Mouse (Mus musculus): ENCODE results near the gene Nol12. TPM values are rescaled to one million over a fixed set of nuclear protein-coding genes. Genes with fewer than 3 reads are reported as not detected.

Nol12 gene
- 18.9 and 22.6 TPM in 2 replicates for total RNA-seq (2017)

DNA sequence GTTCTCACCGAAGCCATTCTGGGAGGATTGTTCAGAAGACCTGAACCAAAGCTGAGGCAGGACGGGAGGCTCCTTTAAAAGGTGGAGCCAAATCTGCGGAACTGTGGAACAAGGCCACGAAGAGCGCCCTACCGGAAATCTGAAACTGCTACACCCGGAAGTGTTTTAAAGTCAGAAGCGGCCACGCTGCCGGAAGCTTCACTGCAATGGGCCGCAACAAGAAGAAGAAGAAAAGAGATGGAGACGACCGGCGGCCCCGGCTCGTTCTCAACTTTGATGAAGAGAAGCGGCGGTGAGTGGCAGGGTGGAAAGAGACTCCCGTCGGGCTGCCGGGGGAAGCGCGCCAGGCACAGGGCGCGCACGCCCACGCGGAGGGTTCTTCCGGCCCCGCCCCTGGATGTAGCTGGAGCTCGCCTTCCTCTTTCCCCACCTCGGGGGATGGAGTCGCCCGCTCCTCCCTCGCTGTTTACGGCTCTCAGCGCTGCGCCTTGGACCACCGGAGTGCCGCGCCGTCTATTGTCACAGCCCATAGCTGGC is at the start of gene Nol12:
Nol12 (plus strand) TSS at position 150 of the 537 bp plus-strand sequence.
- ATAC-seq (ENCODE audit: extremely low read depth, insufficient number of reproducible peaks, low FRiP score, poor library complexity, severe bottlenecking), result peak; percentile 84

DNA sequence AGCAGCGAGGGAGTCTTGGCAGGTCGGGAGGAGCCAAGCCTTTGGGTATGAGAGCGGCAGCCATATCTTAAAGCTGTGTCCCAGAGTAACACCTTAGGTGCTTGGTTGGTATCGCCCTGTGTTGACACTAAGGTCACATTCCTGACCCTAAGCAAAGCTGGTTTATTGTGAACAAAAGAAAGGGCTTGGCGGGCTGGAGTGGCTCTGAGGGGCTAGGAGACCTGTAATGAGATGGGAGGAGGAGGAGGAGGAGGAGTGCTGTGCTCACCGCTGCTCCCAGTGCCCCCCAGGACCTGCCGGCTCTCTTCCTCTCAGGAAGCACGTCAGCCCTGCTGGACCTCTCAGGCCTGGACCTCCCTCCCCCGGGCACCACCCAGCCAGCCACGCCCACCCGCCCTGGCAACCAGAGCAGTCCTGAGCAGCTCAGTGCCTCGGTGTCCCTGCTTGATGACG is 45.3 kb upstream of the Nol12 start:
- no peak for ATAC-seq (ENCODE audit: extremely low read depth, insufficient number of reproducible peaks, low FRiP score, poor library complexity, severe bottlenecking)

DNA sequence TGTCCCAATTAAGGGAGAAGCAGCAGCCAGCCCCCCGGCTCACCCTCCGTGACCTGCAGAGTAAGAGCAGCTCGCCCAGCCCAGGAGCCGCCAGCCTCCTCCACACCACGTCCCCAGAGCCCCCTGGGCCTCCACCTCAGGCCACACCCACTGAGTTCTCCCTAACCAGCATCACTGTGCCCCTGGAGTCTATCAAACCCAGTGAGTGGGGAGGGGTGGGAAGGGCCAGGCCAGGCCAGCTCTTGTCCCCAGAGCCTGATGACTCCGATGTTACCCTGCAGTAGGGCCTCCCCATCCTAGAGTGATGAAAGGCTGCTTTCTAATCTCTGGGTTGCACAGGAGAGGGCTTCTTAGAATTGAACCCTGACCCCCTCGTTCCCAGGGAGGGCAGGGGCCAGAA is 42.3 kb upstream of the Nol12 start:
- no peak for ATAC-seq (ENCODE audit: extremely low read depth, insufficient number of reproducible peaks, low FRiP score, poor library complexity, severe bottlenecking)

DNA sequence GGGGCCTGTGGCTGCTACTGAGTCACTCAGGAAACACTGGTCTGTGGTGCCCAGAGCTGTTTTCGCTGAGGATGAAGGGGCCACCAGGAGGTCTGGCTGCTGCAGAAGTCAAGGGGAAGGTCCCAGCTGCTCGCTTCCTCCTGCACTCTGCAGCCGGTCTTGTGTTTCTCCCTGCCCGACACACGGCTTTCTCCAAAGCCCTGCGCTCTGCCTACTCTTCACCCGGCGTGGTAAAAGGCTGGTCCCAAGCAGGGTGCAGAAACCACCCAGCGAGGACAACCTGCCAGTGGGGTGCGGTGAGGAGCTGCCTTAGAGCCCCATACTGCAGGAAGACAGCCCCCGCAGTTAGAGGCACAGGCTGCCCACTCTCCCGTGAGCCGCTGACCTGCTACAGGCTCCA is 40.0 kb upstream of the Nol12 start:
- no peak for ATAC-seq (ENCODE audit: extremely low read depth, insufficient number of reproducible peaks, low FRiP score, poor library complexity, severe bottlenecking)

DNA sequence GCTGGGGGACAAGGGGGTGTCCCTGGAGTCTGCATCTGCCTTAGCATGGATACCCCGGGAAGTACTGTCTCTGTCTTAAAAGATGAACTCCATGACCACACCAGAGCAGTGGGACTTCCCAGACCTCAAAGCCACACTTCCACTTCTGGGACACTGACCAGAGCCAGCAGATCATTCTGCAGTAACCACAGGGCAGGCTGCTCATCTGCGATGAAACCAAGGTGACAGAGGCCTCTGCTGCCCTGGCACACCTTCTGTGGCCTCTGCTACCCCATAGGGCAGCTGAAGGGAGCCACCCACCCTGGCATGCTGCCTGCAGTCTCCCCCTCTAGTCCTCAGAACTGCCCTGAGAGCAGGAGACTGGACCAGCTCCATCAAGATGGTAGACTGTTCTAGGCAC is 39.0 kb upstream of the Nol12 start:
- ATAC-seq (ENCODE audit: extremely low read depth, insufficient number of reproducible peaks, low FRiP score, poor library complexity, severe bottlenecking), result no peak

DNA sequence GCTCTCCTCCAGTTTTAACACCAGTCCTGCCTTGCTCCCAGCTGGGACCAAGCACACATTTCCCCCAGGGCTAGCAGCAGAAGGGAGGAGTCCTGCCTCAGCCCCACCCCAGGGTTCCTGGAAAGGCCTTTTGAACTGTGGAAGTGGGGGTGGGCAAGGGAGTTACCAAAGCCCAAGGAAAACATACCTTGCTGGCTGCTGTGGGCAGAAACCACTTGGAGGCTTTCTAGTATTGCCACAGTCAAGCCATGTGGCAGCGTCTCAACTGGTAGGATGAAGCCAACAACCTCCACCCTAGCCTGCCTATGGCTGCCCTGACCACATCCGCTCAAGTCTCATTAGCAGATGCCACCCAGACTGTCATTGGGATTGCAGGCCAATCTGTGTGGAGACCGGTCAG is 38.6 kb upstream of the Nol12 start:
- ATAC-seq (ENCODE audit: extremely low read depth, insufficient number of reproducible peaks, low FRiP score, poor library complexity, severe bottlenecking), result no peak; the same call in 1 of the 2 replicates

DNA sequence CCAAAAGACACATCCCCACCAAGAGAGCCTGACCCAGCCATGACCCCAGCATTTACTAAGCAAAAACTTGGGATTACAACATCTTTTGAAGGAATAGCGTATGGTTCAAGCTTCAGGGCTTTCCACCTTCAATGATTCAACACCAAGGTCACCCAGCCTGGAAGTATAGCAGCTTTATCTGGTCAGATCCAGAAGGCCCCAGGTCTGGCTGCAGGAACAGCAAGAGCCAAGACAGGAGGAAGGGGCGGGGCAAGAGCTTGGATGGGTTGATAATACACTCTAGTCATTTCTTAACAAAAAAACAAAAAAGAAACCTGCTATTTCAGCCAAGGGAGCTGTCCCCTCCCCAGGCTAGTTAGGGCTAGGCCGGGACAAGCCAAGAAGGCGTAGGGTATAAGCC is 37.2 kb upstream of the Nol12 start:
- ATAC-seq (ENCODE audit: extremely low read depth, insufficient number of reproducible peaks, low FRiP score, poor library complexity, severe bottlenecking), result no peak

DNA sequence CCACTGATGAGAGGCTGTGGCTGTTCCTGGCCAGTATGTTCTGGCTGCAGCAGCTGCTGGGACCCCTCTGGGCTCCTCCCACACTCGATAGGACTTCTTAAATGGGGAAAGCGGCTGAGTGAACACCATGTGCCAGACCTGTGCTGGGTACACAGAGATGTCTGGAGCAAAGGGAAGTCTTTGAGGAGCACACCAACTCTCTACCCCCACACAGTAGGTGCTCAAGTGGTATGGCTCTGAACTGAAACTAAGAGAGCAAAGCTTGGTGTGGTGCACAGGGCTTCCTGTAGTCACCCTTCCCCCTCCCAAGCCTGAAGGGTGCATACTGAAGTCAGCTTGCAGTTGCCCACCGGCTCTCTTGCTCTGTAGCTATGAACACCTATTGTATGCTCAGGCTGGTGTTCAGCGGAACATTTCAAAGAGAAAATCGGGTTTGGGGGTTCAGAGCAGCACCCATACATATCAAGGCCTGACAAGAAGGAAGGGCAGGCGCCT is 36.2 kb upstream of the Nol12 start:
- ATAC-seq (ENCODE audit: extremely low read depth, insufficient number of reproducible peaks, low FRiP score, poor library complexity, severe bottlenecking), result peak; percentile 37; the same call in 1 of the 2 replicates

DNA sequence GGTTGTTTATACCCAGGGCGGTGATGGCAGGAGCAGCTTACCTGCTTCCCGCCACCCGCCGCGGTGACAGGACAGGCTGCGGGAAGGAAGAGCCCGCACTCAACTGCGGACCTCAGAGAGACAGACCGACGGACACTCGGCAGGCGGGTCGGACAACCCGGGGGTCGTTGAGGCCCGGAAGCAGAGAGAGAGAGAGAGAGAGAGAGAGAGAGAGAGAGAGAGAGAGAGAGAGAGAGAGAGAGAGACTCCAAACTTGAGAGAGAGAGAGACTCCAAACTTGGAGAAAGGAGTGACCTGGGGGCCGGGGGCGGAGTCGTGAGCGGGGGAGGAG is 35.4 kb upstream of the Nol12 start, which contains the start of gene Gm49510:
Gm49510 (plus strand) TSS at position 259 of the 331 bp plus-strand sequence.
- no peak for ATAC-seq (ENCODE audit: extremely low read depth, insufficient number of reproducible peaks, low FRiP score, poor library complexity, severe bottlenecking)

DNA sequence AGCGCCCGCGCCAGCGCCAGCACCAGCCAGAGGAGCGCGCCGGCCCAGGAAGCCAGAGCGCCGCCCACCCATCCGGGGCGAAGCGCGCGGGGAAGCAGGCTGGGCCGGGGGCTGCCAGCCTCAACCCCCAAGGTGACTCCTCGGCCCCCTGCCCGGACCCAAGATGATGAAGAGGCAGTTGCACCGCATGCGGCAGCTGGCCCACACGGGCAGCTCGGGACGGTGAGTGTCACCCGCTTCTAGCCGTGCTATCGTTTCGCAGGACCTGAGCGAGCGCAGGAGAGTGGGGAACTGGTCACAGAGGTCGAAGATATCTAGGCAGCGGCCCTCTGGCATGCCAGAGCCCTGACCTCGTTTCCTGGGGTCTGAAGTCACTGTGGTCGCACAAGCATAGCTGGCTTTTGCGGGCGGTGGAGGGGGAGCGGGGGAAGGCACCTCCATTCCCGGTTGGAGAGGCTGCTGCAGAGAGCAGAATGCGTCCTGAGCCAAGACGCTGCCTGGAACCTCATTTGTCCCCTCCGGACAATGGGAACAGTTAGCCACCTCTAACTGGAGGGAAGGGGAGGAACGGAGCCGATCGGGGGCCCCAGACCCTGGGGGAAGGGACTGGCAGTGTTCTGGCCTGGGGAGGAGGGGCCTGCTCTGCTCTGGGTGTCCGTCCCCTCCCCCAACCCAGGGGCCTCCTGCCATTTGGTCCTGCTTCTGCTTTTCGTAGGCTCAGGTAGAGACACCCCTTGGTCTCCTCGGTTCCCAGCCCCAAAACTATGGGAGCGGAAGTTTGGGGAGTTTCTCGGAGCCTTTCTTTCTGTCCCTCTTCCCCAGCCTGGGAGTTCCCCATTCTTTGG is 34.8 kb upstream of the Nol12 start, which contains the start of gene Sh3bp1:
Sh3bp1 (plus strand) TSS at position 29 of the 845 bp plus-strand sequence.
- ATAC-seq (ENCODE audit: extremely low read depth, insufficient number of reproducible peaks, low FRiP score, poor library complexity, severe bottlenecking), result peak; percentile 28

DNA sequence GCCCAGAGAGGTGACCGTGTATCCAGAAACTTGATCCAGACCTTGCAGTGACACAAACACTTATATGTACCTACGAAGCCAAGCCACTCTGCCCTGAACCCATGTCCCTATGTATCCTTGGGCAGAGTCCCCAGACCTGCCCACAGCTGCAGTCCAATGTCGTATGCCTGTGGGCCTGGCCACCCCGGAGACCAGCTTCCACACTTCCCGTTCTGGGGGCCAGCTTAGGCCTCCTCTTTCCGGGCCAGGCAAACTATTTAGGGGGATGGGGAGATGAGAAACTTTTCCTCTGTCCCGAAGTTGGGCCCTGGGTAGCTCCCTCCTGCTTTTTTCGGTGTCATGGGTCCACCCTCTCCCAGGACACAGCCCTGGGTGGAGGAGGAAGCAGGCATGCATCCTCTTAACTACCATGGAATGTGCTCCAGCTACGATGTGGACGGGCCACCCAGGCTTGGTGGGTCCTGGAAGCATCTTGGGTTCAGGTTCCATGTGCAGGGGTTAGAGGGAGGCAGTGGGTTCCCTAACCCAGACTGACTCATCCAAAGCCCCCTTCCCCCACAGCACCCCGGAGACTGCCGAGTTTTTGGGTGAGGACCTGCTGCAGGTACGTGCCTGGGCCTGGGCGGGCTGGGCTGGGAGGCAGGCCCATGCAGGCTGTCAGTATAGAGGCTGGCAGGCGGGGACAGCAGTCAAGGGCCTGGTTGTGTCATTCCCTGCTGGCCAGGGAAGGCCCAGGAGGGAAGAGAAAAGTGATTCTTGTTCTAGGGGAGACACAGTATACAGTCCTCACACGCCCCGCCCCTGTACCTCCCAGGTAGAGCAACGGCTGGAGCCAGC is 33.9 kb upstream of the Nol12 start:
- no peak for ATAC-seq (ENCODE audit: extremely low read depth, insufficient number of reproducible peaks, low FRiP score, poor library complexity, severe bottlenecking)

DNA sequence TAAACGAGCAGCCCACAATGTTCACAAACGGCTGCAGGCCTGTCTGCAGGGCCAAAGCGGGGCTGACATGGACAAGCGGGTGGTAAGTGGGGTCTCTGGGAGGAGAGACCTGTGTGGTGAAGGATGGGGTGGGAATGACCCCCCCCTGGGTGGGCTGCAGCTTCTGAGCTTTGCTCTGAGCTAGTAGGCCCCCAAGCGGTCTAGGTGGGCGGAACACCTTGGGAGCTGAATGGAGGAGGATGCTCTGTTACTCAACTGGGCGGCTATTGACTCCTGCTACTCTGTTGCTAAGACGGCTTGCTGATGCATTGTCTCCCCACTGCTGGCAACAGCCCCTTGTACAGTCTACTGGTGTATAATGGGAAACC is 33.3 kb upstream of the Nol12 start:
- no peak for ATAC-seq (ENCODE audit: extremely low read depth, insufficient number of reproducible peaks, low FRiP score, poor library complexity, severe bottlenecking)

DNA sequence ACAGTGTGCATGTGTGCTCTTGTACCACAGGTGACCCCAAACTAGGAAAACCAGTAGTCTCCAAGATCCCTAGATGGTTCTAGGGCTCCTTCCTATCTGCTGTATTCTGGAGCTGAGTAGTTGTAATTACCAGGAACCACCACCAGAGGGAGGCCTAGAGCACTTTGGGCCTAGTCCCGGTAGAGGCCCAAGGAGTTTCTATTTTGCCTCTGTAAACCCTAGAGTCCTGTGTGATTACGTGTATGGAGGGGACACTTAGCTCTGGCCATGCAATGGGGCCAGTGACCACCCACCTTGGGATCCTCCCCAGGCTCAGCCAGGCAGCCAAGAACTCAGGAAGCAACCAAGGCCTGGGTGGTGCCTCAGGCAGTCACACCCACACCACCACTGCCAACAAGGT is 31.5 kb upstream of the Nol12 start:
- peak; percentile 49; the same call in 1 of the 2 replicates for ATAC-seq (ENCODE audit: extremely low read depth, insufficient number of reproducible peaks, low FRiP score, poor library complexity, severe bottlenecking)

DNA sequence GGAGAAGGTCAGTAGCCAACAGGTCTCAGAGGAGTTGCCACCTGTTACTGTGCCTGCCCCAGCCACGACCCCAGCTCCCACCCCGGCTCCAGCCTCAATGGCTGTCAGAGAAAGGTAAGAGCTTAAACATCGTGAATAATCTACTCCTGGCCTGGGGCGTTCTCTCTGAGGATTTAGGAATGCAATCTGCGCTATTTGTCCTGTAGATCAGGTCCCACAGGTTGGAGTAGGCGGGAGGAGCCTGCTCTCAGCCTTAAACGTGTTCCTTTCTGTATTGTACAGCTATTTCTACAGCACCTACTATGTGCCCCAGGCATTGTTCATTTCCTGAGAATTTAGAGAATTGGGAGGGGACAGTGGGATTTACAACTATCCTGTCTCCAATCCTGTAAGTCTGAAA is 26.3 kb upstream of the Nol12 start:
- no peak for ATAC-seq (ENCODE audit: extremely low read depth, insufficient number of reproducible peaks, low FRiP score, poor library complexity, severe bottlenecking)

DNA sequence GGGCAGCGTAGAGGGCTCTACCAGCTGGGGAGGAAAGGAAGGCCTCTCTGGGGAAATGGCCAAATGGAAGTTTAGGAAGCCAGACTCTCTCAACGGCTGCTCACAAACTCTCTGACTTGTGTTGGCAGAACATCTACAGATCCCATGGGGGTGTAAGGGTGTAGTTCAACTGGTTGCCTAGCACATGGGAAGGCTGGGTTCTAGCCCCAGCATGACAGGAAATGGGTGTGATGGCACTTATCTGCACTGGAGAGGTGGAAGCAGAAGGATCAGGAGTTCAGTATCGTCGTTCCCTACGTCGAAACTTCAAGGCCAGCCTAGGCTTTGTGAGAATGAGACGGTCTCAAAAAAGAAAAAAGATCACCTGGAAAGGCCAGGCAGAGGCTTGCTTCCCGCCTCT is 25.8 kb upstream of the Nol12 start:
- no peak for ATAC-seq (ENCODE audit: extremely low read depth, insufficient number of reproducible peaks, low FRiP score, poor library complexity, severe bottlenecking)

DNA sequence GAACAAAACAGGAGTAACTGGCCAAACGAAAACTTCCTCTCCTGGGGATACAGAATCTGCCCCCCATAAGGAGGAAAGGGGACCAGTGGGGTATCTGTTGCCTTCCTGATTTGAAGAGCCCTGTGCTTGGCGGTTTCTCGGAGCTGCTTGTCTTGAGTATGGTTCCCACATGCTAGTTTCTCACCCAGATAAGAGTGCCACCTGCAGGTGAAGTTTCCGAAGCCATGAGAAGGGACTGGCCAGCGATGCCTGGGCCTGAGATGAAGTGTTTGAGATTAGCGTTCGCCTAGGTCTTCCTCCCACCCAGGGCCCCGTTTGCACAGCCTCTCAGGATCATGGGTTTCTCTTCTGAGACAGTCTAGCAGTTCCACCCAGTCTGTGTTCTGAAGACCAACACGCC is 22.7 kb upstream of the Nol12 start:
- no peak for ATAC-seq (ENCODE audit: extremely low read depth, insufficient number of reproducible peaks, low FRiP score, poor library complexity, severe bottlenecking)

DNA sequence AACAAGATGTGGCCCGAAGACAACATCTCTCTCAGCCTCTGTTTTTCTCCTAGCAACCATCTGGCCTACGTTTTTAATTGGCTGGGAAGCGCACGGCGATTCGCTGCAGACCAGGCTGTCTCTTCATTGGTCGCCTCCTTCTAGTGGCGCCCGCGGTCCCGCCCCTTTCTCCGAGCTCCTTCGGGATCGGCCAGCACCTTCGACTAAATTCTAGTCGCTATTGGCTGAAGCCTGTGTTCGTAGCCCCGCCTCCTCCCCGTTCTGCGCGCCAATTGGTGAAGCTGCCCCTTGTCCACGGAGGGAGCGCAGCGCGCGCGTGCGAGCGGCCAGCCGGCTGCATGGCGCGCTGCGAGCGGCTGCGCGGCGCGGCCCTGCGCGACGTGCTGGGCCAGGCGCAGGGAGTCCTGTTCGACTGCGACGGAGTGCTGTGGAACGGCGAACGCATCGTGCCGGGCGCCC is 21.1 kb upstream of the Nol12 start, which contains the start of gene Pdxp:
Pdxp (plus strand) TSS at position 288 of the 459 bp plus-strand sequence.
- ATAC-seq (ENCODE audit: extremely low read depth, insufficient number of reproducible peaks, low FRiP score, poor library complexity, severe bottlenecking), result peak; percentile 82

DNA sequence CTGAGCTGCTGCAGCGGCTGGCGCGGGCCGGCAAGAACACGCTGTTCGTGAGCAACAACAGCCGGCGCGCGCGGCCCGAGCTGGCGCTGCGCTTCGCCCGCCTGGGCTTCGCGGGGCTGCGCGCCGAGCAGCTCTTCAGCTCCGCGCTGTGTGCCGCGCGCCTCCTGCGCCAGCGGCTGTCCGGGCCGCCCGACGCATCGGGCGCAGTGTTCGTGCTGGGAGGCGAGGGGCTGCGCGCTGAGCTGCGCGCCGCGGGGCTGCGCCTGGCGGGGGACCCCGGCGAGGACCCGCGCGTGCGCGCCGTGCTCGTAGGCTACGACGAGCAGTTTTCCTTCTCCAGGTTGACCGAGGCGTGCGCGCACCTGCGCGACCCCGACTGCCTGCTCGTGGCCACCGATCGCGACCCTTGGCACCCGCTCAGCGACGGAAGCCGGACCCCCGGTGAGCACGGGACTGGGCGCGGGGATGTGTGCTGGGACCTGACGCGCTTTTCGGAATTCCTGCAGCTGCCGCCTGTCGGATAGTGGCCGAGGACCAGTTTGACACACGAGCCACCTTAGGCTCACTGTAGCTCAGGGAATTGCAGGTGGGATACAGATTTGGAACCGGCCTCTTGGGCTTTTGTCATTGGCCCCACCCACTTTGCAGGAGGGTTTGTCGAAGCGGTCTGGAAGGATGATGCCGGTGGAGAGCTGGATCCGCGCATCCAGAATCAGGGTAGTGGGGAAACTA is 20.5 kb upstream of the Nol12 start:
- ATAC-seq (ENCODE audit: extremely low read depth, insufficient number of reproducible peaks, low FRiP score, poor library complexity, severe bottlenecking), result no peak

All from neutrophil, adult 5-6 weeks (primary cell).